Mouse (Mus musculus) spleen, adult 2 months (tissue): ENCODE measurements at regions not wholly inside any gene's neighbourhood (a gene's known extent, or its start where the extent isn't known, plus 50 kb on each side); places are given as distances from the start of the nearest gene placed in this dataset.

Source experiments
- CTCF ChIP-seq: fragments of 200-500 bp; IDR thresholded peaks from 2 replicates; pipeline ENCODE4 v1.5.1; 2011; ENCODE audit warnings: mild to moderate bottlenecking, inconsistent platforms; ENCODE audit not compliant: insufficient read depth, insufficient read length, insufficient replicate concordance; ENCODE audit errors: extremely low read depth
- POLR2A ChIP-seq: fragments of 200-500 bp; IDR thresholded peaks from 2 replicates; pipeline ENCODE4 v1.6.1; 2011; ENCODE audit warnings: low read depth, low read length, inconsistent platforms

DNA sequence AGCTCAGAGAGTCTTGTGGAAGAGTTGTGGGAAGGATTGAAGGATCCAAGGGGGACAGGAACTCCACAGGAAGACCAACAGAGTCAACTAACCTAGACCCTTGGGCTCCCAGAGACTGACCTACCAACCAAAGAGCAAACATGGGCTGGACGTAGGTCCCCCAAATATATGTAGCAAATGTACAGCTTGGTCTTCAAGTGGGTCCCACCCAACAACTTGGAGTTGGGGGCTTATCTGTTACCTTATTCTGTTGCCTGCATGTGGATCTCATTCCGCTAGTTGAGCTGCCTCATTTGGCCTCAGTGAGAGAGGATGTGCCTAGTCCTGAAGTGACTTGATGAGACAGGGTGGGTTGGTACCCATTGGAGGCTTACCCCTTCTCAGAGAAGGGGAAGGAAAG lies 371.1 kb upstream of the Gm10131 start:
- TF ChIP-seq CTCF, result no peak
- no peak for TF ChIP-seq POLR2A
